Mouse (Mus musculus) forebrain, embryonic 13.5 days (tissue): Measurements from ENCODE around the gene Tardbp. TPM values are rescaled to one million over a fixed set of nuclear protein-coding genes. Genes with fewer than 3 reads are reported as not detected.

Source experiments
- ATAC-seq: fragments of 200-750 bp; cut with Nextera tagmentation; 2 replicates; pipeline ENCODE4 v1.8.0; 2017
- H3K27ac ChIP-seq: fragments of 300-500 bp; sonication (generic); 2 replicates; pipeline ENCODE4 v1.5.1; 2015; ENCODE audit warnings: inconsistent platforms, mild to moderate bottlenecking, moderate library complexity
- H3K27me3 ChIP-seq: fragments of 300-500 bp; sonication (generic); 2 replicates; pipeline ENCODE4 v1.6.1; 2015; ENCODE audit warnings: mild to moderate bottlenecking, inconsistent platforms
- H3K36me3 ChIP-seq: fragments of 300-500 bp; sonication (generic); 2 replicates; pipeline ENCODE4 v1.6.1; 2015; ENCODE audit warnings: mild to moderate bottlenecking, inconsistent platforms; ENCODE audit not compliant: poor library complexity, severe bottlenecking
- H3K4me1 ChIP-seq: fragments of 300-500 bp; sonication (generic); 2 replicates; pipeline ENCODE4 v1.6.1; 2015; ENCODE audit warnings: inconsistent platforms
- H3K4me2 ChIP-seq: fragments of 300-500 bp; sonication (generic); 2 replicates; pipeline ENCODE4 v1.6.1; 2015; ENCODE audit warnings: inconsistent platforms, mild to moderate bottlenecking, moderate library complexity
- H3K4me3 ChIP-seq: fragments of 300-500 bp; sonication (generic); 2 replicates; pipeline ENCODE4 v1.5.1; 2015; ENCODE audit warnings: mild to moderate bottlenecking, inconsistent platforms
- H3K9ac ChIP-seq: fragments of 300-500 bp; sonication (generic); 2 replicates; pipeline ENCODE4 v1.6.1; 2015; ENCODE audit warnings: mild to moderate bottlenecking, inconsistent platforms
- H3K9me3 ChIP-seq: fragments of 300-500 bp; sonication (generic); replicated peaks from 2 replicates; pipeline ENCODE4 v1.6.1; 2016; ENCODE audit warnings: inconsistent platforms
- WGBS: fragments of 180-500 bp; shearing (Covaris S2); methylation state at CpG from one replicate; pipeline ENCODE4 v1.1.7; 2015; 5-methylcytosine and 5-hydroxymethylcytosine counted together
- polyA plus RNA-seq: library from polyadenylated mRNA; unstranded; fragments of >200 nt; fragmentation: Nextera tagmentation; extraction: Ambion mirVana; gene quantifications from 2 replicates; pipeline ENCODE4 v1.2.1, GENCODE M21; 2015

Gene Tardbp
- polyA plus RNA-seq, 1 experiment from 2014 or later: 364 TPM

DNA sequence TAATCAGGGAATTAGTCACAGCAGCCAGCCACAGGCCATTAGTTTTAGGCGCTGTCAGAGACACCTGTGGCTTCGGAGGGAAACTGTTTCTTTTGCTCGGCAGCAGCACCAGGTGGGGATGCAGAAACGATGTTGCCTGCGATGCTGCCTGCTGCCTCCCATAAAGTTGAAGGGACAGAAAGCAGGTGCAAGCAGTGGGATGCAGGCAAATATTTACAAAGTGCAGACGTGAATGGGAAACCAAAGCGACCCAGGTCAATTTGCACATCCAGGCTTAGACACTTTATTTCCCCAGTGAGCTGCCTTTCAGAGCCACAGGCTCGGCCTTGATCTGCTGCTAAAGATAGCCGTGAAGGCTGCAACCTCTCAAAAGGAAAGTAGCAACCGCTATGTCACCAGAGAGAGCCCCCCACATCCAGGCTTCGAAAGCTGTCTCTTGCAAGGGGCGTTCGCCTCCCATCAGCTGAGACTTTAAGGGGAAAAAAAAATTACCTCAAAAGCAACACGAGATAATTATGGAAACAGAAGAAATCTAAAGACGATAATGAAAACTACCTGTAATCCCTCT is 30.0 kb upstream of the Tardbp start:
- Histone ChIP-seq H3K9ac (no peak overlapping the region), H3K36me3 (no peaks in the 10 kb centered on the region), H3K27ac (no peak overlapping the region), H3K4me3 (no peak overlapping the region), H3K4me1 (0 out of 2 replicates have a peak, but pooled peaks cover 4% of the 10 kb centered on the region), H3K27me3 (no peaks in the 10 kb centered on the region), H3K9me3 (no peaks in the 10 kb centered on the region), H3K4me2 (no peak overlapping the region)
- 52% methylated on average over 15 of the region's 15 CpGs for WGBS
- ATAC-seq: no peak

- no peak overlapping the region for H3K4me2 ChIP-seq
- no peak overlapping the region for H3K4me3 ChIP-seq
- no peaks in the 10 kb centered on the region for H3K9me3 ChIP-seq
- WGBS: 87% methylated on average over 18 of the region's 18 CpGs
- no peak overlapping the region for H3K9ac ChIP-seq
- no peaks in the 10 kb centered on the region for H3K27me3 ChIP-seq
- H3K4me1 ChIP-seq: 0 out of 2 replicates have a peak, but pooled peaks cover 4% of the 10 kb centered on the region
- H3K27ac ChIP-seq: no peak overlapping the region
- H3K36me3 ChIP-seq: no peaks in the 10 kb centered on the region
- no peak for ATAC-seq
Observed at GRCm38 (mm10) chr4:148654701-148655398, 28.0 kb upstream of the Tardbp start.

DNA sequence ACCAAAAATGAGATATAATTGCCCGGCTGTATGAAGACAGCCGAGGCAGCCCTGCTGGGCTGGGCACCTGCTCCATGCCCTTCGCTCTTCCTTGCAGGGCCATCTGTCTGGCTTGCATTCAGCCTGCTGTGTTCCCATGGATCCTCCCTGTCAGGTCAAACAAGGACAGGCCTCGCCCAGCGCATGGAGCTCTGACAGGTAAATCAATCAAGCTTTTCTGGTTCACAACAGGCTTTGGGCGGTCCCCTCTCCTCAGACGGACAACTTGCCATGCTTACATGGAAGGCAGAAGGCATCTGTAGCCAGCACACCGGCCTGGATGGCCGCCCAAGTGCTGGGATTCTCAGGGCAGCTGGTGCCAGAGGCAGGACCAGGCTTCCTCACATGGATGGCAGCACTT is 24.2 kb upstream of the Tardbp start:
- Histone ChIP-seq H3K36me3 (no peaks in the 10 kb centered on the region), H3K4me1 (no peaks in the 10 kb centered on the region), H3K4me2 (no peak overlapping the region), H3K9me3 (no peaks in the 10 kb centered on the region), H3K27ac (no peak overlapping the region), H3K9ac (no peak overlapping the region), H3K27me3 (no peaks in the 10 kb centered on the region), H3K4me3 (no peak overlapping the region)
- no peak for ATAC-seq
- 75% methylated on average over 9 of the region's 9 CpGs for WGBS

DNA sequence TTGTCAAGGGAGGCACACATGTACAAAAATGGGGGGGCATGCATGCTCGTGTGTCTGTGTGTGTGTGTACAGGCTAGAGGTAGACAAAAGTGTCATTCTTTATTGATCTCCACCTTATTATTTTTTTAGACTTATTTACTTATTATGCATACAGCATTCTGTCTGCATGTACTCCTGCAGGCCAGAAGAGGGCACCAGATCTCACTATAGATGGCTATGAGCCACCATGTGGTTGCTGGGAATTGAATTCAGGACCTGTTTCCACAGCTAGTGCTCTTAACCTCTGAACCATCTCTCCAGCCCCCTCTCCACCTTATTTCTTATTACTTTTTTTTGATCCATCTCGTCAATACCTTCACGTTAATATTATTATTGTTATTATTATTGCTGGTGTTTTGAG is 22.5 kb upstream of the Tardbp start:
- Histone ChIP-seq H3K9me3 (no peaks in the 10 kb centered on the region), H3K9ac (no peak overlapping the region), H3K27me3 (no peaks in the 10 kb centered on the region), H3K4me3 (no peak overlapping the region), H3K27ac (no peak overlapping the region), H3K4me1 (no peaks in the 10 kb centered on the region), H3K4me2 (no peak overlapping the region), H3K36me3 (no peaks in the 10 kb centered on the region)
- 59% methylated on average over 3 of the region's 3 CpGs for WGBS
- ATAC-seq: no peak

GRCm38 (mm10) chr4:148646616-148647015 is 19.8 kb upstream of the Tardbp start:
- ATAC-seq: no peak
- H3K4me2 ChIP-seq: no peak overlapping the region
- no peaks in the 10 kb centered on the region for H3K36me3 ChIP-seq
- H3K27me3 ChIP-seq: no peaks in the 10 kb centered on the region
- H3K4me1 ChIP-seq: peaks cover 4% of the 10 kb centered on the region; the same call in 1 of the 2 replicates
- H3K27ac ChIP-seq: no peak overlapping the region
- H3K4me3 ChIP-seq: no peak overlapping the region
- 65% methylated on average over 11 of the region's 11 CpGs for WGBS
- H3K9me3 ChIP-seq: no peaks in the 10 kb centered on the region
- no peak overlapping the region for H3K9ac ChIP-seq

DNA sequence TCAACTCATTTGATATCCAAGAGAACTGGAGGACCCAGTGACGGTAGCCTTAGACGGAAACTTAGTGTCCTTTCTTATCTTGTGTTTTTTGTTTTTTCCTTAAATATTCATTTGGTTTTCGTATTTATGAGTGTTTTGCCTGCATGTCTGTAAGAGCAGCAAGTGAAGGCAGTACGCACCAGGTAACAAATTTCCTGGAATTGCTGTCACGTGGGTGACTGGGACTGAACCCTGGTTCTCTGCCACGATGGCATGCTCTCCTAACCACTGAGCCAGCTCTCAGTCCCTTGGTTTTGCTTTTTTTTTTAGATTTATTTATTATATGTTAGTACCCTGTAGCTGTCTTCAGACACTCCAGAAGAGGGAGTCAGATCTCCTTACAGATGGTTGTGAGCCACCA is 18.1 kb upstream of the Tardbp start:
- peaks cover 4% of the 10 kb centered on the region; the same call in 1 of the 2 replicates for H3K4me1 ChIP-seq
- H3K9ac ChIP-seq: no peak overlapping the region
- H3K27me3 ChIP-seq: no peaks in the 10 kb centered on the region
- WGBS: 86% methylated on average over 6 of the region's 6 CpGs
- no peaks in the 10 kb centered on the region for H3K9me3 ChIP-seq
- no peak overlapping the region for H3K4me2 ChIP-seq
- no peak overlapping the region for H3K4me3 ChIP-seq
- H3K27ac ChIP-seq: no peak overlapping the region
- H3K36me3 ChIP-seq: no peaks in the 10 kb centered on the region
- ATAC-seq: no peak

GRCm38 (mm10) chr4:148644157-148644511 is 17.3 kb upstream of the Tardbp start:
- WGBS: 8% methylated on average over 9 of the region's 9 CpGs
- no peak overlapping the region for H3K9ac ChIP-seq

DNA sequence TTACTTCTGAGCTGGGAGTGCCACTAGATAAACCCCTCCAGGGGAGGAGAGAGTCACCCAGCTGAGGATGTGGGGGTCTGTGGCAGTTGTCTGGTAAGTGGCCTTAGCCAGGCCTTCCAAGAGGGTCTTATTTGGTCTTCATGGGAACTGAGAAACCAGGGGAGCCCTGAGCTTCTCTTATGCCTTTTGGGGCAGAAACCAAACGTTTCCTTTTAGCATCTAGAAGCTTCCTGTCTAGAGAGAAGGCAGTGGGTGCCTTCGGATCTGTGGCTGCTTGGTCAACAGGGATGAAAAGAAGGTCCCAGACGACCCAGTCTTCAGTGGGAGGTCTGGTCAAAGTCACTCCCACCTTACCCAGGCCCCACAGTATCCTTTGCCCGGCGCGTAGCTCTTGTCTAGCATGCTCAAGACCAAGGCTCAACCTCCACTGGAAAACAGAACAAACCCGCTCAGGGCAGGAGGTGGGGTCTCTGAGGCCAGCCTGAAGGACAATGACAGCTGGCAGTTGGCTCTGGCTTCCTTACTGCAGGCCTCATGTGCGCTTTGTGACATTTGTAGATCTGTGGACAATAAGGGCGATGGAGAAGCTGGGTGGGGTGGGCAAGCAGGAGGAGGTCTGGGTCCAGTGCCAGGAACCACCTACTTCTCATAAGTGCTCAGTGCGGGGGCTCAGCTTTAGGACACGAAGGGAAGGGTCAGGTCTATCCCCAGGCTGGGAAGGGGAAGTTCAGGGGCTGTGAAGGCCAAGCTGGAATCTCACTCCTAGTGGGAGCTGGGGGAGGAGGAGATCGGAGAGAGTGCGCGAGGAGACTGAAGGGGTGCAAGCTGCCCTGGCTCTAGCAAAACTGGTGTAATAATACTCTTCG is 16.7 kb upstream of the Tardbp start, which contains the start of gene Gm572:
Gene Gm572 (plus strand): TSS at position 27 of the 866 bp plus-strand sequence.
- no peak for ATAC-seq
- no peaks in the 10 kb centered on the region for H3K36me3 ChIP-seq
- H3K9me3 ChIP-seq: no peaks in the 10 kb centered on the region
- no peak within 1 kb of the TSS for H3K9ac ChIP-seq
- peaks cover 4% of the 10 kb centered on the region; the same call in 1 of the 2 replicates for H3K4me1 ChIP-seq
- no peaks in the 10 kb centered on the region for H3K27me3 ChIP-seq
- 70% methylated on average over 15 of the region's 15 CpGs for WGBS
- peak within 1 kb of the TSS; percentile 37 for H3K4me2 ChIP-seq
- no peak within 1 kb of the TSS for H3K27ac ChIP-seq
- 0 out of 2 replicates have a peak within 1 kb of the TSS, but pooled peaks have one; percentile 5 for H3K4me3 ChIP-seq

More at GRCm38 (mm10) chr4:148644157-148644511, 17.3 kb upstream of the Tardbp start:
- no peak for ATAC-seq
- Histone ChIP-seq H3K4me2 (peak overlapping the region; percentile 37), H3K4me3 (0 out of 2 replicates have a peak overlapping the region, but pooled peaks have one; percentile 5), H3K36me3 (no peaks in the 10 kb centered on the region), H3K4me1 (peaks cover 4% of the 10 kb centered on the region; the same call in 1 of the 2 replicates), H3K27ac (no peak overlapping the region), H3K9me3 (no peaks in the 10 kb centered on the region), H3K27me3 (no peaks in the 10 kb centered on the region)

DNA sequence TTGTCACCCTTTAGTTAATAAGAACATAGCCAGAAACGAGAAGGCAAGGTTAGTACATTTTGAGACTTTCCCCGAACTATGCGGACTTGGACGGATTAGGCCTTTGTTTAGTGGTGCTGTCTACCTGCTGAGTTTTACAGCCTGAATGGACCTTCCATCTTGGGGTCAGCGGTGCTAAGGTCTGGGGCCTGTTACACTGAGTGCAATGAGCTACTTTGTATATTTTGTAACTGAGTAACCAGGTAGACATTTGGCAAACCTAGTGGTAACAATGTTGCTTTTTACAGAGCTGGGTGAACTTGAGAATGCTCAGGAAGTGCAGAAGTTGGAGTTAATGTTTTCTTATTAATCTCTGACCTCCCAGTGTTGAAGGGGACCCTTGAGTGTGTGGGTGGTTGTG is 14.3 kb upstream of the Tardbp start:
- WGBS: 74% methylated on average over 5 of the region's 5 CpGs
- no peak overlapping the region for H3K9ac ChIP-seq
- H3K4me2 ChIP-seq: no peak overlapping the region
- no peaks in the 10 kb centered on the region for H3K9me3 ChIP-seq
- no peaks in the 10 kb centered on the region for H3K27me3 ChIP-seq
- H3K4me3 ChIP-seq: no peak overlapping the region
- no peaks in the 10 kb centered on the region for H3K36me3 ChIP-seq
- no peak for ATAC-seq
- H3K4me1 ChIP-seq: peaks cover 4% of the 10 kb centered on the region; the same call in 1 of the 2 replicates
- H3K27ac ChIP-seq: no peak overlapping the region

DNA sequence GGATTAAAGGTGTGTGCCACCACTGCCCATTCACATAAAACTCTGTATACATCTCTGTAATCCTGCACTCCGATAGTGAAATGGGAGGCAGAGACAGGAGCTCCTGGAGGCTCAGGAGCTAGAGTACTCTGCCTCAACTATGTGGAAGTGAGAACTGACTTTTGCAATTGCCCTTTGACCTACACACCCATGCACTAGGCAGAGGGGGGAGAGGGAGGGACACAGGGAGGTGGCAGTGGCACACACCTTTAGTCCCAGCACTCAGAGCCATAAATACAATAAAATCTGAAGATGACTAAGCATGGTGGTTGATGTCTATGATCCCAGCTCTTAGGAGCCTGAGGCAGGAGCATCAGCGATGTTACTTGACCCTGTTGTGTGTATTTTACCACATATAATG is 12.6 kb upstream of the Tardbp start:
- Histone ChIP-seq H3K4me1 (peaks cover 4% of the 10 kb centered on the region; the same call in 1 of the 2 replicates), H3K27me3 (no peaks in the 10 kb centered on the region), H3K4me3 (no peak overlapping the region), H3K9me3 (no peaks in the 10 kb centered on the region), H3K9ac (no peak overlapping the region), H3K36me3 (no peaks in the 10 kb centered on the region), H3K27ac (no peak overlapping the region), H3K4me2 (no peak overlapping the region)
- 85% methylated on average over 2 of the region's 2 CpGs for WGBS
- no peak for ATAC-seq

DNA sequence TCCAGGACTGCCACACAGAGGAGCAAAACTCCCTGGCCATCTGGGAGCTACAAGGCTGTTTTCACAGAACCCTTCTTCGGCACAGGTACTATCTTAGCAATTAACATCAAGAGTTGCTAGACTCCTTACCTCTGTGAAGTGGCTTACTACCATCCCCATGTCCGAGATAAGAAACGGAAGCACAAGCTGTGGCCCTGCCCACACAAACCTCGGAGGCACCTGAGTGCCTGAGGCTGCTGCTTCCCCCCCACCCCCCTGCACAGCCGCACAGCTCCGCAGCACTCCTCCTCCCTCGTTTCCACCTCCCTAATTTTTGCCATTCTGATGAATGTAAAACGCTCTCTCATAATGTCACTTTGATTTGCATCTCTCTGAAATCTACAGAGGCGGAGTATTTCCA is 11.5 kb upstream of the Tardbp start:
- no peaks in the 10 kb centered on the region for H3K9me3 ChIP-seq
- no peak overlapping the region for H3K4me3 ChIP-seq
- no peaks in the 10 kb centered on the region for H3K4me1 ChIP-seq
- no peaks in the 10 kb centered on the region for H3K36me3 ChIP-seq
- H3K4me2 ChIP-seq: no peak overlapping the region
- ATAC-seq: no peak
- no peak overlapping the region for H3K27ac ChIP-seq
- H3K9ac ChIP-seq: no peak overlapping the region
- no peaks in the 10 kb centered on the region for H3K27me3 ChIP-seq
- 58% methylated on average over 9 of the region's 9 CpGs for WGBS

- H3K4me2 ChIP-seq: no peak overlapping the region
- no peak overlapping the region for H3K9ac ChIP-seq
- H3K9me3 ChIP-seq: no peaks in the 10 kb centered on the region
- no peaks in the 10 kb centered on the region for H3K36me3 ChIP-seq
- ATAC-seq: no peak
- no peak overlapping the region for H3K4me3 ChIP-seq
- H3K27me3 ChIP-seq: no peaks in the 10 kb centered on the region
- no peak overlapping the region for H3K27ac ChIP-seq
- H3K4me1 ChIP-seq: no peaks in the 10 kb centered on the region
- WGBS: 82% methylated on average over 2 of the region's 2 CpGs
Observed at GRCm38 (mm10) chr4:148635309-148635708, 8.5 kb upstream of the Tardbp start.
